Mouse (Mus musculus) small intestine, adult 2 months (tissue): ENCODE data around the gene Sec22b. TPM values are rescaled to one million over a fixed set of nuclear protein-coding genes. Genes with fewer than 3 reads are reported as not detected.

Experiments used
- H3K27ac ChIP-seq: fragments of 200-500 bp; 2 replicates; pipeline ENCODE4 v1.5.1; 2012; ENCODE audit warnings: low read depth, low read length, control low read depth, inconsistent platforms; ENCODE audit not compliant: insufficient read depth
- H3K27me3 ChIP-seq: fragments of 200-500 bp; 2 replicates; pipeline ENCODE4 v1.6.1; 2012; ENCODE audit warnings: mild to moderate bottlenecking, moderate library complexity, low read length, inconsistent platforms; ENCODE audit not compliant: control insufficient read depth, insufficient read depth
- H3K36me3 ChIP-seq: fragments of 200-500 bp; 2 replicates; pipeline ENCODE4 v1.6.1; 2012; ENCODE audit warnings: mild to moderate bottlenecking, low read length, control low read depth, inconsistent platforms; ENCODE audit not compliant: control insufficient read depth, insufficient read depth
- H3K4me1 ChIP-seq: fragments of 200-500 bp; 2 replicates; pipeline ENCODE4 v1.6.1; 2012; ENCODE audit warnings: low read length, inconsistent platforms, mixed read lengths; ENCODE audit not compliant: control insufficient read depth, insufficient read depth, insufficient read length
- H3K4me3 ChIP-seq: fragments of 200-500 bp; 2 replicates; pipeline ENCODE4 v1.5.1; 2012; ENCODE audit warnings: low read depth, mild to moderate bottlenecking, control low read depth, inconsistent platforms, low read length, moderate library complexity
- CTCF ChIP-seq: fragments of 200-500 bp; IDR thresholded peaks from 2 replicates; pipeline ENCODE4 v1.5.1; 2012; ENCODE audit warnings: low read depth, mild to moderate bottlenecking, control low read depth, inconsistent platforms, low read length, moderate library complexity, mixed read lengths; ENCODE audit not compliant: insufficient replicate concordance, insufficient read length; ENCODE audit errors: extremely low read depth
- POLR2A ChIP-seq: fragments of 200-500 bp; IDR thresholded peaks from 2 replicates; pipeline ENCODE4 v1.6.1; 2012; ENCODE audit warnings: low read depth, mild to moderate bottlenecking, control low read depth, inconsistent platforms, low read length, moderate library complexity
- WGBS: fragments of 180-500 bp; shearing (Covaris S2); methylation state at CpG from one replicate; pipeline ENCODE4 v1.1.7; 2018; 5-methylcytosine and 5-hydroxymethylcytosine counted together
- polyA plus RNA-seq: library from polyadenylated mRNA; depleted of rRNA; stranded (reverse); fragments of >200 nt; gene quantifications from 2 replicates; pipeline ENCODE4 v1.2.3, GENCODE M21; 2012

The Sec22b gene
- polyA plus RNA-seq, 1 experiment: 40.0 TPM

DNA sequence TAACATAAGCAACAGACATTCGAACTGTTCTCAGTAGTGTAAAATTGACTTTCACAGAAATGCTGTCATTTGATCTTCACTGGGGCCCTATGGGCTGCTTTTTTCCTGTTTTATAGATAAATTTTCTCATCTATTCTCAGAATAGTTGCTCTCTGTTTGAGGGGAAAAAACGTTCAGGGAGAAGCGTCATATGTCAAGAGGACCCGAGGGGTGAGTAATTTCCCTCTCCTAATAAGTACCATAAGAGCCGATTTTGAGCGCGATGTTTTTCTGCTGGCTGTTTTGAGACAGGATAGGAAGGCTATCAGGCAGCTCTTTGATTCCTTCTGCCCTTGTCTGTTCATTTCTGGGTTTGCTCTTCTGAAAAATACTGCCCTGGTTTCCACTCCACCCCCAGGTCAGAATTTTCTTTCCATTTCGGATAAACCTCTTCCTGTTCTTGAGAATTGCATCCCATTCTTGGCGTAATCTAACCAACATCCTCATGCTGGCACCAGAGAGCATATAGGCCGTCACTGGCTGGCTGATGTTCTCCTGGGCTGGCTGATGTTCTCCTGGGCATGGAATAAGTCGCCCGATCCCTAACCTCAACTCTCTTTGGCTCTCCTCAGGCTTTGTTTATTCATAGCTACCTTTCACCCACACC, 29.3 kb downstream of the Sec22b start:
- Histone ChIP-seq H3K4me3 (no peak overlapping the region), H3K27ac (no peak overlapping the region), H3K27me3 (no peaks in the 10 kb centered on the region), H3K4me1 (peaks cover 6% of the 10 kb centered on the region; the same call in 1 of the 2 replicates), H3K36me3 (no peaks in the 10 kb centered on the region)
- WGBS: 69% methylated on average over 12 of the region's 12 CpGs
- TF ChIP-seq POLR2A (no peak), CTCF (no peak)

DNA sequence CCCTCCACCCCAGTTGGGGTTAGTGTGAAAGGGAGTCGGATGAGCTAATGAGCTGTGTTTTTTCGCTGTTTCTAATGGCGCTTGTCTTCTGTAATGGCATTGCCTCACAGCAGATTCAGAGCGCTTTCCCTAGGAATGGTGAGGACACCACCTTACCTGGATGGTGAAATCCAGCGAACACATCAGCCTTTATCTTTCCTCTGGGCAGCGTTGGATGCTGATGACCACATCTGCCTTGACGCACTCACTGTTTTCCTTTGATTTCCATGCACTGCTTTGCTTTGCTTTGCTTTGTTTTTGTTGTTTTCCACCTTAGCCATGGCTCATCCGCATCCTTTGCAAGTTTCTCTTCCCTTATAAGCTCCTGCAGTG, 29.8 kb downstream of the Sec22b start:
- TF ChIP-seq CTCF: no peak
- no peak for TF ChIP-seq POLR2A
- Histone ChIP-seq H3K4me3 (no peak overlapping the region), H3K27me3 (no peaks in the 10 kb centered on the region), H3K4me1 (peaks cover 6% of the 10 kb centered on the region; the same call in 1 of the 2 replicates), H3K36me3 (no peaks in the 10 kb centered on the region), H3K27ac (no peak overlapping the region)
- WGBS: 85% methylated on average over 8 of the region's 8 CpGs

- no peak overlapping the region for H3K4me3 ChIP-seq
- no peaks in the 10 kb centered on the region for H3K36me3 ChIP-seq
- TF ChIP-seq POLR2A: no peak
- no peak for TF ChIP-seq CTCF
- peaks cover 6% of the 10 kb centered on the region; the same call in 1 of the 2 replicates for H3K4me1 ChIP-seq
- 75% methylated on average over 7 of the region's 7 CpGs for WGBS
- no peaks in the 10 kb centered on the region for H3K27me3 ChIP-seq
- no peak overlapping the region for H3K27ac ChIP-seq
These were observed 30.4 kb downstream of the Sec22b start for GRCm38 (mm10) chr3:97931310-97931885.

GRCm38 (mm10) chr3:97932131-97932530, 31.1 kb downstream of the Sec22b start:
- H3K4me3 ChIP-seq: 0 out of 2 replicates have a peak overlapping the region, but pooled peaks have one; percentile 22
- peak overlapping the region; percentile 36; the same call in 1 of the 2 replicates for H3K27ac ChIP-seq
- 33% methylated on average over 10 of the region's 10 CpGs for WGBS
- TF ChIP-seq POLR2A: no peak
- no peak for TF ChIP-seq CTCF
- peaks cover 6% of the 10 kb centered on the region; the same call in 1 of the 2 replicates for H3K4me1 ChIP-seq
- H3K36me3 ChIP-seq: no peaks in the 10 kb centered on the region
- no peaks in the 10 kb centered on the region for H3K27me3 ChIP-seq

DNA sequence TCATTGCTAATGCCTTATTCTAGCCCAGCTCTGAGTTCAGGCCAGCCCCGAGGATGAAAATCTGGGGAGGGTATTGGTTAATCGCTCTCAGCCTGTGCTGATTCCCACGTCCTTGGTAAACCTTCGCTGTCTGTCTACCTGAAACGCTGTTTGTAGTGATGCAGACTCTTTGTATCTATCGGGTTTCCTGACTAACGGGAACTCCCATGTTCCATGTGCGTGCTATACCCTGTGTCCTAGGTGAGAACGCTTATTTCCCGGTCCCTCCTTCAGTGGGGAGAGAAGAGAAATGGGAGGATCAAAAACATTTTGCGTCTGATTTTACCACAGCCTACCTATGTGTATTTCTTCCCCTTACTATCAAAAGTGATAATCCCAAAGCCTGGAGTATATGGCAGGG, 31.8 kb downstream of the Sec22b start:
- Histone ChIP-seq H3K36me3 (no peaks in the 10 kb centered on the region), H3K27me3 (no peaks in the 10 kb centered on the region), H3K4me3 (no peak overlapping the region), H3K4me1 (peaks cover 6% of the 10 kb centered on the region; the same call in 1 of the 2 replicates), H3K27ac (no peak overlapping the region)
- TF ChIP-seq CTCF: no peak
- no peak for TF ChIP-seq POLR2A
- 25% methylated on average over 11 of the region's 11 CpGs for WGBS

DNA sequence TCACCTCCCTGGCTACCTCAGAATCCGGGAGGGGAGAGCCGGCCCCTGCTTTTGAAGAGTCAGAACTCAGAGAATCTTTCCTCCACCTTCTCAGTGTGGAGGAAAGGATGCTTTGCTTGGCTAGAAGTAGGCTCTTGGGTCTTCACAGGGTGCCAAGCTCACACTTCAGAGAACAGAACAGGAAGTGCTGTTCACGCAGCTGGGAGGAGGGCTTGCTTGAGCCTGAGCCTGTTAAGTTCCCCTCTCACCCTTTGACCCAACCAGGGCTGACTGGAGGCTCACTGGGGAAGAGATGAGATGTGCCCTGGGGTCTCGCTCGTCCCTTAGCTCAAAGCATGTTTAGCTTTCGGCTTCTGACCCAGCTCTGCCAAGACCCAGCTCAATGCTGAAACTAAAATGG, 32.3 kb downstream of the Sec22b start:
- TF ChIP-seq POLR2A (no peak), CTCF (no peak)
- Histone ChIP-seq H3K27ac (no peak overlapping the region), H3K36me3 (no peaks in the 10 kb centered on the region), H3K27me3 (no peaks in the 10 kb centered on the region), H3K4me3 (peak overlapping the region; percentile 12; the same call in 1 of the 2 replicates), H3K4me1 (peaks cover 6% of the 10 kb centered on the region; the same call in 1 of the 2 replicates)
- WGBS: 40% methylated on average over 6 of the region's 6 CpGs

DNA sequence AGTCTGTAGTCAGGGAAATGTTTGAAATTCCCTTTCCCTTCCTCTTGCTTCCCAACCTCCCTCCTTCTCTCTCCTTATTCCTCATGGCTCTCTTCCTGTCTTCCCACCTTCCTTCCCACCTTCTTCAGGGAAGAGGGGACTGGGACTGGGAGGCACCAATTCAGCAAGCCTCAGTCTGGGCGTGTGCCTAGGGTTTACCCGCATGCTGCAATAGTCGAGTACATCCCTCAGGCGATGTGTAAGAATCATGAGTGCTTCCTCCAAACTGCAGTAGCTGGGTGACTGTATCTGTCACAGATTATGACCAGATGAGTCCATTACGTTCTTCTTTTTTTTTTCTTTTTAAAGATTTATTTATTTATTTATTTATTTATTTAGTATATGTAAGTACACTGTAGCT, 32.8 kb downstream of the Sec22b start:
- H3K36me3 ChIP-seq: no peaks in the 10 kb centered on the region
- no peaks in the 10 kb centered on the region for H3K27me3 ChIP-seq
- no peak overlapping the region for H3K4me3 ChIP-seq
- H3K27ac ChIP-seq: no peak overlapping the region
- peaks cover 6% of the 10 kb centered on the region; the same call in 1 of the 2 replicates for H3K4me1 ChIP-seq
- 82% methylated on average over 5 of the region's 5 CpGs for WGBS
- TF ChIP-seq POLR2A (no peak), CTCF (no peak)
